Mouse (Mus musculus) liver, postnatal 0 days (tissue): ENCODE measurements around the gene Naa50. TPM values are rescaled to one million over a fixed set of nuclear protein-coding genes. Genes with fewer than 3 reads are reported as not detected.
A peak's percentile ranks its signal among the peaks of the same experiment; 100 is the strongest.

Source experiments
- ATAC-seq: fragments of 200-750 bp; cut with Nextera tagmentation; 2 replicates; pipeline ENCODE4 v1.8.0; 2017; ENCODE audit warnings: mild to moderate bottlenecking, moderate library complexity
- DNase-seq: peaks from one replicate; pipeline ENCODE4 v3.0.0-alpha.2; 2016
- H3K27ac ChIP-seq: fragments of 300-500 bp; sonication (generic); 2 replicates; pipeline ENCODE4 v1.5.1; 2014; ENCODE audit warnings: antibody characterized with exemption, moderate library complexity, mild to moderate bottlenecking, low read depth
- H3K27me3 ChIP-seq: fragments of 300-500 bp; sonication (generic); 2 replicates; pipeline ENCODE4 v1.6.1; 2014; ENCODE audit warnings: low read length, control low read depth, mixed read lengths; ENCODE audit not compliant: insufficient read depth
- H3K36me3 ChIP-seq: fragments of 300-500 bp; sonication (generic); replicated peaks from 2 replicates; pipeline ENCODE4 v1.6.1; 2014; ENCODE audit warnings: mild to moderate bottlenecking, control low read depth, low read length, moderate library complexity, mixed read lengths; ENCODE audit not compliant: insufficient read depth
- H3K4me1 ChIP-seq: fragments of 300-500 bp; sonication (generic); 2 replicates; pipeline ENCODE4 v1.6.1; 2014; ENCODE audit warnings: antibody characterized with exemption, mild to moderate bottlenecking, control low read depth; ENCODE audit not compliant: insufficient read depth
- H3K4me2 ChIP-seq: fragments of 300-500 bp; sonication (generic); 2 replicates; pipeline ENCODE4 v1.6.1; 2014; ENCODE audit warnings: low read depth, mild to moderate bottlenecking, low read length, moderate library complexity, mixed read lengths
- H3K4me3 ChIP-seq: fragments of 300-500 bp; sonication (generic); 2 replicates; pipeline ENCODE4 v1.5.1; 2014; ENCODE audit warnings: low read depth, low read length
- H3K9ac ChIP-seq: fragments of 300-500 bp; sonication (generic); replicated peaks from 2 replicates; pipeline ENCODE4 v1.6.1; 2014; ENCODE audit warnings: mild to moderate bottlenecking, moderate library complexity
- H3K9me3 ChIP-seq: fragments of 300-500 bp; sonication (generic); 2 replicates; pipeline ENCODE4 v1.6.1; 2016; ENCODE audit warnings: mild to moderate bottlenecking, control low read depth, low read length, mixed read lengths
- CTCF ChIP-seq: sonication (generic); IDR thresholded peaks from 2 replicates; pipeline ENCODE4 v1.5.1; 2016; ENCODE audit warnings: antibody characterized with exemption, low read depth
- EP300 ChIP-seq: IDR thresholded peaks from 2 replicates; pipeline ENCODE4 v1.6.1; 2016; ENCODE audit warnings: antibody characterized with exemption, low read depth, mild to moderate bottlenecking
- WGBS: fragments of 180-500 bp; shearing (Covaris S2); extraction: QIAGEN DNeasy Blood & Tissue Kit; methylation state at CpG from one replicate; pipeline ENCODE4 v1.1.7; 2014; ENCODE audit not compliant: insufficient replicate concordance; 5-methylcytosine and 5-hydroxymethylcytosine counted together
- polyA plus RNA-seq: library from polyadenylated mRNA; unstranded; fragments of >200 nt; fragmentation: Nextera tagmentation; extraction: Ambion mirVana; gene quantifications from 2 replicates; pipeline ENCODE4 v1.2.1, GENCODE M21; 2015

Naa50 gene
- polyA plus RNA-seq, 1 experiment from 2014 or later: 46.5 TPM

DNA sequence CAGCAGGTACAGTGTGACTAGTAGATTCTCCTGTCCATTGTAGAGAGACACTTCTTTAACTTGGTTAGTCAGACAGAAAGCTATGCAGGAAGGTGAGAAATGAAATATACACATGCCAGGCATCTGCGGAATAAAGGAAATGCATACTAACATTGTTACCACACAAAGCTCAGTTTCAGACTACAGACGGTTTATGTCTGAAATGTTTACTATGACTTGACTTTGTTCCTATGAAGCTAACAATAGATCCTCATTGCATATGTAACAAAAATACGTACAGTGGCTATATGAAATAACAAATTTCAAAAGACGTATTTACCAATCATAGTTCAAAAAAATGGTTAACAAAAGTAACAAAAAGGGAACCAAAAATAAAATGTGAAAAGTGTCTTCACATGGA lies 47.5 kb downstream of the Naa50 start:
- TF ChIP-seq EP300: no peak
- no peak for TF ChIP-seq CTCF
- DNase-seq (no peak), ATAC-seq (no peak)
- Histone ChIP-seq H3K4me3 (no peak overlapping the region), H3K27me3 (no peaks in the 10 kb centered on the region), H3K9ac (no peak overlapping the region), H3K27ac (no peak overlapping the region), H3K4me2 (no peak overlapping the region), H3K36me3 (0 out of 2 replicates have a peak, but pooled peaks cover 3% of the 10 kb centered on the region), H3K4me1 (0 out of 2 replicates have a peak, but pooled peaks cover 1% of the 10 kb centered on the region), H3K9me3 (peaks cover 2% of the 10 kb centered on the region; the same call in 1 of the 2 replicates)
- WGBS: 89% methylated on average over 4 of the region's 4 CpGs

- no peak overlapping the region for H3K27ac ChIP-seq
- no peak for DNase-seq
- TF ChIP-seq EP300: no peak
- TF ChIP-seq CTCF: peak; percentile 27; the same call in 1 of the 2 replicates
- 0 out of 2 replicates have a peak, but pooled peaks cover 3% of the 10 kb centered on the region for H3K36me3 ChIP-seq
- H3K4me3 ChIP-seq: no peak overlapping the region
- no peaks in the 10 kb centered on the region for H3K27me3 ChIP-seq
- H3K9me3 ChIP-seq: peaks cover 2% of the 10 kb centered on the region; the same call in 1 of the 2 replicates
- no peak overlapping the region for H3K4me2 ChIP-seq
- no peak for ATAC-seq
- WGBS: 90% methylated on average over 3 of the region's 3 CpGs
- H3K9ac ChIP-seq: no peak overlapping the region
- 0 out of 2 replicates have a peak, but pooled peaks cover 3% of the 10 kb centered on the region for H3K4me1 ChIP-seq
These were observed 49.1 kb downstream of the Naa50 start for GRCm38 (mm10) chr16:44188766-44189165.

DNA sequence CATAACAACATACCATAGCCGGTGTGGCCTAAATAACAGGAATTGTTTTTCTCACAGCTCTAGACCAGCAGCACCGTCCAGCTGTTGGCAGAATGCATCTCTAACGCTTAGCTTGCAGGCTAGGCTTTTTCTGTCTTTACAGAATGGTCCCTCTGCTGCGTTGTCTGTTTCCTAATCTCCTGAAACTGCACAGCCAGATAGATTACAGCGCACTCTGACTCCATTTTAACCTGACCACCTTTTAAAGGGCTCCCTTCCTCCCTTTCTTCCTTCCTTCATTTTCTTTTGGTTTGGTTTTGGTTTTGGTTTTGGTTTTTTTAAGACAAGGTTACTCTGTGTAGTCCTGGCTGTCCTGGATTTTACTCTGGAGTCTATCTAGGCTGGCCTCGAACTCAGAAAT lies 50.4 kb downstream of the Naa50 start:
- 62% methylated on average over 6 of the region's 6 CpGs for WGBS
- H3K36me3 ChIP-seq: 0 out of 2 replicates have a peak, but pooled peaks cover 3% of the 10 kb centered on the region
- H3K4me1 ChIP-seq: 0 out of 2 replicates have a peak, but pooled peaks cover 3% of the 10 kb centered on the region
- TF ChIP-seq CTCF (no peak), EP300 (no peak)
- no peaks in the 10 kb centered on the region for H3K27me3 ChIP-seq
- no peak overlapping the region for H3K27ac ChIP-seq
- H3K9me3 ChIP-seq: peaks cover 2% of the 10 kb centered on the region; the same call in 1 of the 2 replicates
- H3K4me2 ChIP-seq: no peak overlapping the region
- H3K9ac ChIP-seq: no peak overlapping the region
- ATAC-seq (no peak), DNase-seq (no peak)
- H3K4me3 ChIP-seq: no peak overlapping the region

- H3K9me3 ChIP-seq: peaks cover 2% of the 10 kb centered on the region; the same call in 1 of the 2 replicates
- 0 out of 2 replicates have a peak, but pooled peaks cover 3% of the 10 kb centered on the region for H3K36me3 ChIP-seq
- no peak overlapping the region for H3K4me3 ChIP-seq
- no peak for ATAC-seq
- H3K27me3 ChIP-seq: no peaks in the 10 kb centered on the region
- H3K4me1 ChIP-seq: 0 out of 2 replicates have a peak, but pooled peaks cover 3% of the 10 kb centered on the region
- H3K27ac ChIP-seq: no peak overlapping the region
- no peak overlapping the region for H3K9ac ChIP-seq
- no peak for DNase-seq
- TF ChIP-seq CTCF (no peak), EP300 (no peak)
- 89% methylated on average over 2 of the region's 2 CpGs for WGBS
- H3K4me2 ChIP-seq: no peak overlapping the region
These were observed 51.3 kb downstream of the Naa50 start for GRCm38 (mm10) chr16:44190968-44191367.

- 68% methylated on average over 14 of the region's 14 CpGs for WGBS
- peak; percentile 38; the same call in 1 of the 2 replicates for ATAC-seq
These were observed 59.6 kb downstream of the Naa50 start for GRCm38 (mm10) chr16:44199066-44199703.

DNA sequence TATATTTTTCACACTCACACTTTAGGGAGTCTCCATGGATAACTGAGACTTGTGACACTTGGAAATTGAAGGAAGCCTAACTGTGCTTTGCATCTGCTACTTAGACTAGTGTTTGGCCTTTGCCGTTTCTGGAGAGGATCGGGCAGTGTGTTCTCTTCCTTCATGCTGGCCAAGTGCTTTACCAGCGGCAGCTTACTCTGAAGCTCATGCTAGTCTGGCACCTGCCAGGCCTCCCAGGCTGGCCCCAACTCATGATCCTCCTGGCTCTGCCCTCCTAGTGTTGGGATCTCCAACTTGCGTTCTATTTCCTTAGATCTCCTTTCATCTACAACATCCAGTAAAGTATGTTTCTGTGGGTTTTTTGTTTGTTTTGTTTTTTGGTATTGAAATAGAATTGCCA lies 60.5 kb downstream of the Naa50 start:
- Histone ChIP-seq H3K4me1 (no peaks in the 10 kb centered on the region), H3K9me3 (no peaks in the 10 kb centered on the region), H3K36me3 (peaks cover 23% of the 10 kb centered on the region), H3K27ac (no peak overlapping the region), H3K4me3 (no peak overlapping the region), H3K4me2 (no peak overlapping the region), H3K9ac (no peak overlapping the region), H3K27me3 (no peaks in the 10 kb centered on the region)
- DNase-seq (no peak), ATAC-seq (no peak)
- 86% methylated on average over 4 of the region's 4 CpGs for WGBS
- TF ChIP-seq EP300: no peak
- TF ChIP-seq CTCF: no peak

More at GRCm38 (mm10) chr16:44199066-44199703, 59.6 kb downstream of the Naa50 start:
- DNase-seq: peak; percentile 34
- Histone ChIP-seq H3K36me3 (peaks cover 23% of the 10 kb centered on the region), H3K9ac (no peak overlapping the region), H3K4me2 (no peak overlapping the region), H3K9me3 (no peaks in the 10 kb centered on the region), H3K4me1 (no peaks in the 10 kb centered on the region), H3K4me3 (no peak overlapping the region), H3K27ac (no peak overlapping the region), H3K27me3 (no peaks in the 10 kb centered on the region)
- no peak for TF ChIP-seq CTCF
